Mouse (Mus musculus) liver, embryonic 14.5 days (tissue): ENCODE results near the gene Nr2f2.

Experiments
- CTCF ChIP-seq: IDR thresholded peaks from 2 replicates; pipeline ENCODE4 v1.5.1; 2016; ENCODE audit warnings: antibody characterized with exemption, low read depth, control low read depth
- EP300 ChIP-seq: IDR thresholded peaks from 2 replicates; pipeline ENCODE4 v1.6.1; 2016; ENCODE audit warnings: antibody characterized with exemption, low read depth

DNA sequence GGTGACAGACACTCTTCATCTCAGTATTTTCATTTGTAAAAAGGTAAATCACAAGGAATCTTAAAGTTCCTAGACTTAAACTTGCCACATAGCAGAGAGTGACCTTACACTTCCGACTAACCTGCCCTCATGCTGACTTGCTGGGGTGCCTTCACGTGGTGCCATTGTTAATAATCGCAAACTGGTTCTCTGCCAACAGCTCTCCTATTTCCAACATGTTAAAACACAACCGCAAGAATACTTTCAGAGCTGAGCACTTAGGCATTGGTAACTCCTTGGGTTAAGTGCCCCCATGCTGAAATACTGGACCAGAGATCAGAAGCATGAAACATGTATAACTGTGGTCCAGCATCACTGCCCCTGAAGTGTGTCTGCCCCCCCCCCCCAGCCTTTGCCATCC lies 47.1 kb upstream of the Nr2f2 start:
- no peak for TF ChIP-seq CTCF
- TF ChIP-seq EP300, result no peak
